Mouse (Mus musculus): ENCODE results near the gene Sorcs3. TPM values are rescaled to one million over a fixed set of nuclear protein-coding genes. Genes with fewer than 3 reads are reported as not detected.

Sorcs3 gene
- polyA plus RNA-seq, 1 experiment, result 10.2 TPM

DNA sequence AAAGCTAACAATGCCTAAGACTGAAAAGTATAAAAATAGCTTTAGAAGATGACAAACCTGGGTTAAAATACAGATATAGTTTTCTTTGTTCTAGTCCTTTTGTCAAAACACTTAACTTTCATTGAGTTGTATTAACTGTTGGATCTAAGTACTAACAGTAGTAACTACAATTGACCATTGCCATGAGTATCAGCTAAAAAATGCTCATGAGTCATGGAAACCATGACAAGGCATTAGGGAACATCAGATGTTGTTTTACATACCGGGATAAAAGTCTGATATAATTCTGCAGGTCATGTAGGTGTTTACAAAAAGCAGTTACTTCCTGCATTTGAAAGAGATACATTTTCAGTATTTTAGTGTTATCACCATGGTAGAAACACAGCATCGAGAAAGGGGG, 575.0 kb downstream of the Sorcs3 start:
- Histone ChIP-seq H3K27me3 (ENCODE audit: control insufficient read depth, insufficient read depth, low read length) (no peaks in the 10 kb centered on the region), H3K4me1 (ENCODE audit: control insufficient read depth, insufficient read depth, low read length) (no peaks in the 10 kb centered on the region), H3K4me3 (replicated peaks; ENCODE audit: insufficient read depth, low read depth, low read length) (no peak overlapping the region), H3K27ac (ENCODE audit: insufficient read depth, low read length) (no peak overlapping the region)
- TF ChIP-seq POLR2A (IDR thresholded peaks at IDR 0.05; ENCODE audit: borderline replicate concordance, insufficient read depth, low read length) (no peak), CTCF (IDR thresholded peaks at IDR 0.05; ENCODE audit: borderline replicate concordance, insufficient read depth, low read depth, low read length) (no peak)
- no peak for DNase-seq
- 91% methylated on average over 2 of the region's 2 CpGs for WGBS

DNA sequence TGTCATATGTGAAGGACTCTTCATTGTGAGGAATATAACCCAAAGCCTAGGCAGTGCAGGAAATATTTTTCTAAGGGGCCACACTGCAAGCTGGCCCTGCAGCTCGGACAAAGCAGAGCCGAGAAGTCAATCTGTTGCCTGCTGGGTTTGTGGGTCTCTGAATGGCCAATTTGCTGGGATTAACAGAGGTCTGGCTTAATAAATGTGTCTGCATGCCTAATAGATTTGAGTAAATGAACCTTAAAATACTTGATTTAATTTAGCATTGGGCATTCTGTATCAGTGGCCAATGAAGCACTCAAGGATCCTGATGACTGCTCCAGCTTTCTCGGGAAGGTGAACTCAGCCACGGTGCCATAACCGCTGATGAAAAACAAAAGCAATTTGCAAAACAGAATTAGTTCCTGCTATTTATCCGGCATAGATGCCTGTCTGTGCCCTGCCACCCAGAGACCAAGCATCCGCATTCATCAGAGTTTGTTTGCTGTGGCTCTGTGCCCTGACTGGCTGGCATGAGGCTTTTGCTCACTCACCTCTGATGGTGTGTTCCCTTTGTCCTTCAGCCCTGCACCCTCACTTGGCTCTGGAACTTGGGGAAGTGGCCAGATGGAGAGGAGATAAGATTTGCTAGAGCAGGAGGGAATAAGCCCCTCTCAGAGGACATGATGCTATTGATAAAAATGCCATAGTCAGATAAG, 576.3 kb downstream of the Sorcs3 start:
- no peak overlapping the region for H3K4me3 ChIP-seq (replicated peaks; ENCODE audit: insufficient read depth, low read depth, low read length)
- H3K4me1 ChIP-seq (ENCODE audit: control insufficient read depth, insufficient read depth, low read length), result no peaks in the 10 kb centered on the region
- H3K27me3 ChIP-seq (ENCODE audit: control insufficient read depth, insufficient read depth, low read length), result no peaks in the 10 kb centered on the region
- peak in 1 of 2 experiments; percentile 5 for DNase-seq
- H3K27ac ChIP-seq (ENCODE audit: insufficient read depth, low read length), result no peak overlapping the region
- TF ChIP-seq POLR2A (IDR thresholded peaks at IDR 0.05; ENCODE audit: borderline replicate concordance, insufficient read depth, low read length) (no peak), CTCF (IDR thresholded peaks at IDR 0.05; ENCODE audit: borderline replicate concordance, insufficient read depth, low read depth, low read length) (no peak)
- WGBS, result 8% methylated on average over 7 of the region's 7 CpGs

DNA sequence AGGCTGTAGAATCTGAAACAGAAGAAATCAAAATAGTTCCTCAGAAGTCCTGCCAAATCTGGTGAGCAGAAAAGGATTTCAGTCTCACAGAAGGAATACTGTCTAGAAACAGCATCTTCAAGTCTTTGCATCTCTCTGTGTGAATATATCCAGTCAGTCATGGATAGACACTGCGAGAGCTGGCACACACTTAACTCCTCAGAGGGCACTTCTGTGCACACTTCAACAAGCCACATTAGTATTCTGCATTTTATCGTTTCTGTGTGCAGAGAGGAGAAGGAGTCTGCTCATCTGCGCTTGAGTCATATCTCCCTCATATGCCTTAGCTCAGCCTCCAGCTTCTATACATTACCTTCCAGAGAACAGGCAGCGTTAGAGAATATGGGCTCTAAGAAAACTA, 581.4 kb downstream of the Sorcs3 start:
- WGBS, result 76% methylated on average over 4 of the region's 4 CpGs
- TF ChIP-seq POLR2A (IDR thresholded peaks at IDR 0.05; ENCODE audit: borderline replicate concordance, insufficient read depth, low read length) (no peak), CTCF (IDR thresholded peaks at IDR 0.05; ENCODE audit: borderline replicate concordance, insufficient read depth, low read depth, low read length) (no peak)
- Histone ChIP-seq H3K4me1 (ENCODE audit: control insufficient read depth, insufficient read depth, low read length) (no peaks in the 10 kb centered on the region), H3K4me3 (replicated peaks; ENCODE audit: insufficient read depth, low read depth, low read length) (no peak overlapping the region), H3K27ac (ENCODE audit: insufficient read depth, low read length) (no peak overlapping the region), H3K27me3 (ENCODE audit: control insufficient read depth, insufficient read depth, low read length) (no peaks in the 10 kb centered on the region)
- DNase-seq, result no peak

DNA sequence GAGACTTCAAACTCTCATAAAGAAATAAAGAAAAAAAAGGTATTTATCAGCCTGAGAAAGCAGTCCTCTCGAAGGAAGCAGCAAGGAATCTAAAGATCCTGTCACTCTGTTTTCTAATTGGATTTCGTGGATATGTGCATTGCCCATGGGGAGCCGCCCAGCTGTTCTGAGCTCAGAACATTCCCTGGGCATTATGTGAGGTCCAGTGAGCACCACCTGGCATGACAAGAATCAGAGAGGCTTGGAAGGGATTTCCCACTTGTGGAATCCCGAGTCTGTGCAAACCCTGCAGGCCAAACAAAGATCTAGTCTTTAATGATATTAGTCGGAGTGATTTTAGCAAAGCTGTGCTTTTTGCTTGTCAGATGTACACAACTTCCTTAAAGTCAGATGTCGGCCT, 598.7 kb downstream of the Sorcs3 start:
- Histone ChIP-seq H3K27ac (ENCODE audit: insufficient read depth, low read length) (no peak overlapping the region), H3K4me3 (replicated peaks; ENCODE audit: insufficient read depth, low read depth, low read length) (no peak overlapping the region), H3K27me3 (ENCODE audit: control insufficient read depth, insufficient read depth, low read length) (no peaks in the 10 kb centered on the region; the same call in 1 of the 2 replicates), H3K4me1 (ENCODE audit: control insufficient read depth, insufficient read depth, low read length) (no peaks in the 10 kb centered on the region)
- WGBS, result 14% methylated on average over 6 of the region's 6 CpGs
- no peak for TF ChIP-seq CTCF (IDR thresholded peaks at IDR 0.05; ENCODE audit: borderline replicate concordance, insufficient read depth, low read depth, low read length)
- TF ChIP-seq POLR2A (IDR thresholded peaks at IDR 0.05; ENCODE audit: borderline replicate concordance, insufficient read depth, low read length), result no peak
- DNase-seq, result no peak

DNA sequence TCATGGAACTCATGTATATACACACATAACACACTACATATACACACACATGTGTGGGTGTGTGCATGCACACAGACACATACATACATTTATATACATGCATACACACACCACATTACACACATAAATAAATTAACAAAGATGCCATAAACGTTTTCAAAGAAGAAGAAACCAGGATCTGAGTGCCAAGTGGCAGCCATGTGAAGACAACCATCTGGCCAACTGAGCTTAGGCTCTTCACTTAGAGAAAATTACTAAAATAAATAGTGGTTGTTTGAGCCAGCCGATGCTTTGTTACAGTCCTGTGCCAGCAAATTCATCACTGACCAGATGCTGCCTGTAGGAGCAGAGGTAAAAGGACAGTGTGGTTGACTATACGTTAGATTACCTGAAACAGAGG, 605.7 kb downstream of the Sorcs3 start:
- Histone ChIP-seq H3K4me3 (replicated peaks; ENCODE audit: insufficient read depth, low read depth, low read length) (no peak overlapping the region), H3K4me1 (ENCODE audit: control insufficient read depth, insufficient read depth, low read length) (no peaks in the 10 kb centered on the region), H3K27me3 (ENCODE audit: control insufficient read depth, insufficient read depth, low read length) (no peaks in the 10 kb centered on the region; the same call in 1 of the 2 replicates), H3K27ac (ENCODE audit: insufficient read depth, low read length) (no peak overlapping the region)
- WGBS, result 12% methylated on average over 3 of the region's 3 CpGs
- TF ChIP-seq CTCF (IDR thresholded peaks at IDR 0.05; ENCODE audit: borderline replicate concordance, insufficient read depth, low read depth, low read length) (no peak), POLR2A (IDR thresholded peaks at IDR 0.05; ENCODE audit: borderline replicate concordance, insufficient read depth, low read length) (no peak)
- DNase-seq, result no peak

DNA sequence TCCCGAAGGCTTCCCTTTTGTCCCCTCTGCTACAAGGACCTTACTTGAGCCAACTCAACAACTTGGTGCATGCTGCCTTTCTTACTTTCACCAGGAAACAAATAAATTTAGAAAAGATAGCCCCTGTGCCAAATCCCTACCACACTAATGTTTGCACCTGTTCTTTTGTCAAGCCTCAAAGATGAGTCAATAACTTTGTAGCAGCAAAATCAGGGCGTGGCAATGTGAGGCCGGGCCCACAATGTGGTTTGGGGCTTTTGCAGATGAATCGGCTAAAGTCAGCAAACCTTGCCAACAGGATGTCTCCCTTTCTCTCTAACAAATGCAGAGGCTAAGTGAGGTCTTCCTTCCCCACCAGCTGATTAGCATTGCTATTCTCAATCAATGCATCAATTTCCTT, 608.0 kb downstream of the Sorcs3 start:
- 87% methylated on average over 4 of the region's 4 CpGs for WGBS
- TF ChIP-seq POLR2A (IDR thresholded peaks at IDR 0.05; ENCODE audit: borderline replicate concordance, insufficient read depth, low read length) (no peak), CTCF (IDR thresholded peaks at IDR 0.05; ENCODE audit: borderline replicate concordance, insufficient read depth, low read depth, low read length) (no peak)
- no peak overlapping the region for H3K27ac ChIP-seq (ENCODE audit: insufficient read depth, low read length)
- H3K4me3 ChIP-seq (replicated peaks; ENCODE audit: insufficient read depth, low read depth, low read length), result no peak overlapping the region
- H3K27me3 ChIP-seq (ENCODE audit: control insufficient read depth, insufficient read depth, low read length), result no peaks in the 10 kb centered on the region
- DNase-seq, result no peak
- H3K4me1 ChIP-seq (ENCODE audit: control insufficient read depth, insufficient read depth, low read length), result no peaks in the 10 kb centered on the region

DNA sequence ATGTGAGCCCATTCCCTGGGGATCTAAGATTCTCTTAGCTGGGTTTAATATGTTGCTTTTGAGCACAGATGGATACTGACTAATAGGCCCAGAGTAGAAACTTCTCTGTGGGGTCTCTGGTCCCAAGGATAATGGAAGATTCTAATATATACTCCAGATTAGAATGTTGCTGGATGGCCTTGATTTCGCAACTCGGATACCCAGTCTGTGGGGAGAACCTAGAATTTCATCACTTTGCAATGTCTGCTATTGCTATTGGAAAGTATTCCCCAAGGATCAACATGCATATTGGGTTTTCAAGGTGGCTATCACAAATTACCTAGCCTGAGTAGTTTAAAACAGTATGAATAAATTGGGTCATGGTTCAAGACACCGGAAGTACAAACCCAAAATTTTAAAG, 609.2 kb downstream of the Sorcs3 start:
- TF ChIP-seq CTCF (IDR thresholded peaks at IDR 0.05; ENCODE audit: borderline replicate concordance, insufficient read depth, low read depth, low read length) (no peak), POLR2A (IDR thresholded peaks at IDR 0.05; ENCODE audit: borderline replicate concordance, insufficient read depth, low read length) (no peak)
- Histone ChIP-seq H3K27ac (ENCODE audit: insufficient read depth, low read length) (no peak overlapping the region), H3K4me3 (replicated peaks; ENCODE audit: insufficient read depth, low read depth, low read length) (no peak overlapping the region), H3K27me3 (ENCODE audit: control insufficient read depth, insufficient read depth, low read length) (no peaks in the 10 kb centered on the region), H3K4me1 (ENCODE audit: control insufficient read depth, insufficient read depth, low read length) (no peaks in the 10 kb centered on the region)
- DNase-seq, result no peak
- 97% methylated on average over 3 of the region's 3 CpGs for WGBS

DNA sequence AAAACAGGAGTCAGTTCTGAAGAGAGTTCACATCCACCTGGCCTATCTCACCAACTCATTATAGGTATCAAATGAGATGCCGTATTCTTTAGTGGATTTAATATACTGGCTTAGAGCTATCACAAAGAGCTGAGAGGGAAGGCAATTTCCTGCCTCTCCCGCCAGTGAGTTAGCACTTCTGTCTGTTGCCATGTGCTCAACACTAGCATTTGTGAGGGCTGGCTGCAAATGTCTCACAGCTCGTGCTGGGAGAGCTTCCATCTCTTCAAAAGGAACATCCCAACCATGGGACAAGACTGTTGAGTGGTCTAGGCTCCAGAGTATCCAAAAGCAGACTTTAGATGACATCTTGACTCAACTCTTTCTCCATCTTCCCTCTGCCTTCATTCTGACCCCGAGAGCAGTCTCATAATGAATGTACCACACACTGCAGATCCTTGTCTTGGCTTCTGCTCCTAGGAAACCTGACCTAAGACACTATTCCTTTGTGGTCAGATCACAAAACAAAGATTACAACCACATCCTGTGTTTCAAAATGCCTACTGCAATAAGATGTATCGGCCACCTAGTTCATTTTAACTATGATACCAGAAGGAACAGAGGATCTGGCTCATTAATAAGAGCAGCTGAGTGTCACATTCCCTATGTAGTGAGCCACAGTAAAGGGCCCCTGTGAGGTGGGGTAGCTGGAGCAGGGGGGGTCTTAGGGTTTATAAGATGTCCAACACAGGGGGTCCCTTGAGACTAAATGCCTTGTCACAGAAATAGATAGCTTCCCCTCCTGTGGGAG, 614.9 kb downstream of the Sorcs3 start:
- Histone ChIP-seq H3K4me1 (ENCODE audit: control insufficient read depth, insufficient read depth, low read length) (no peaks in the 10 kb centered on the region), H3K27me3 (ENCODE audit: control insufficient read depth, insufficient read depth, low read length) (no peaks in the 10 kb centered on the region; the same call in 1 of the 2 replicates), H3K4me3 (replicated peaks; ENCODE audit: insufficient read depth, low read depth, low read length) (no peak overlapping the region), H3K27ac (ENCODE audit: insufficient read depth, low read length) (no peak overlapping the region)
- TF ChIP-seq POLR2A (IDR thresholded peaks at IDR 0.05; ENCODE audit: borderline replicate concordance, insufficient read depth, low read length) (no peak), CTCF (IDR thresholded peaks at IDR 0.05; ENCODE audit: borderline replicate concordance, insufficient read depth, low read depth, low read length) (no peak)
- DNase-seq, result no peak
- 84% methylated on average over 5 of the region's 5 CpGs for WGBS
